Mouse (Mus musculus) spleen, embryonic (tissue): ENCODE data around the gene Tor1a.
"Not testable (repeated sequence)": the region's sequence is repeated elsewhere in the genome, so short reads cannot be mapped to it uniquely, and the experiment has no call there.

ENCODE experiments used
- CTCF ChIA-PET: fragments of 350-600 bp; sonication (Branson Sonifier 250); formaldehyde crosslinking; loops from one replicate; lab custom pipeline; 2022; lab: Charles Lee

The Tor1a gene

DNA sequence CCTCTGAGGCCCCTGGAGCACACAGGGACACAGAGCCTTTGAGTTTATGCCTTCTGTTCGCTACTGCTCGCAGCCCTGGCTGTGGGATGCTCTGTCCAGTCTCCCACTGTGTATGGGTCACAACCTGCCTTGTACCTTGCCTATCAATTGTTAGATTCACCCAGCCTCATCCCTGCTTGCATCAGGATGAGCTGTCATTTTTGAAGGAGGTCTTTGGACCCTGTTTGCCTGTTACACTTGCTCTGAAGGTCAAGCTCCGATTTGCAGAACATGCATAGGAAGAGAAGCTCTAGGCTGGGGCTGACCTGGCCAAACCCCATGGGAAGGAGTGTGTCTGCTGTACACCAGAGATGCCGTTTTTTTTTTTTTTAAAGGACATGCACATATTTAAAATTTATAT is 10.2 kb downstream of the Tor1a start:
- CTCF ChIA-PET, result interaction anchor here (0.6 kb wide), 1 partner anchor 83 kb away, joined by 5 read pairs; no protein-coding TSS in a partner anchor

DNA sequence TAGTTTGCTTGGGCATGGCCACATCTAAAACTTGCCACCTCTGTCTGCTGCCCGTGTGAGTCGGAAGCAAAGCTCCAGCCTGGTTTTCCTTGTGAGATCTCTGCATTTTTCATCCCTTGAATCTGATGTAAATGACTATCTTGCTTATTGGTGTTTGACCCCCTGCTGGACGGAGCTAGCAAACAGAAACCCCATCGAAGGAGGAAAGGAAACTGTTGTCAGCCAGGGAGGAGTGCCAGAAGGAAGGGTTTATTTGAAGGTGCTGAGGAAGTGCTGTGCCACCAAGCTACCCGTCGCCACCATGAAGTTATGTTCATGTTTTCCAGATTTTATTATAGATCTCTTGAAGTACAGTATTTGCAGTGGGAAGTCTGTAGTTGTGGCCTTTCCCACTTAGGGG is 12.9 kb downstream of the Tor1a start:
- CTCF ChIA-PET, result no interaction called here

GRCm38 (mm10) chr2:30952824-30953490 is 14.8 kb downstream of the Tor1a start, which contains the start of gene Tor1b:
Gene Tor1b, plus strand, starts transcription at chr2:30952959.
- CTCF ChIA-PET, result interaction anchor here (0.6 to 0.9 kb wide), 4 partner anchors 18 to 902 kb away, joined by 3 to 13 read pairs (median 6); no protein-coding TSS in a partner anchor

- CTCF ChIA-PET, result interaction anchor here (0.6 to 0.7 kb wide), 2 partner anchors 227 to 902 kb away, joined by 4 to 8 read pairs; no protein-coding TSS in a partner anchor
These were observed 15.3 kb downstream of the Tor1a start for GRCm38 (mm10) chr2:30952457-30952823.

GRCm38 (mm10) chr2:30942603-30943011 is 25.1 kb downstream of the Tor1a start:
- CTCF ChIA-PET, result interaction anchor here (1.5 kb wide), 1 partner anchor 13 kb away, joined by 5 read pairs; the partner anchor contains the start of gene Ptges

- CTCF ChIA-PET, result not testable (repeated sequence)
These were observed 25.6 kb downstream of the Tor1a start for GRCm38 (mm10) chr2:30942116-30942515.

- CTCF ChIA-PET, result interaction anchor here (1.2 kb wide), 1 partner anchor 15 kb away, joined by 4 read pairs; no protein-coding TSS in a partner anchor
These were observed 26.1 kb downstream of the Tor1a start for GRCm38 (mm10) chr2:30941586-30941985.

GRCm38 (mm10) chr2:30938574-30938991 is 29.1 kb downstream of the Tor1a start:
- CTCF ChIA-PET, result no interaction called here

GRCm38 (mm10) chr2:30937731-30938130 is 30.0 kb downstream of the Tor1a start:
- CTCF ChIA-PET, result no interaction called here

DNA sequence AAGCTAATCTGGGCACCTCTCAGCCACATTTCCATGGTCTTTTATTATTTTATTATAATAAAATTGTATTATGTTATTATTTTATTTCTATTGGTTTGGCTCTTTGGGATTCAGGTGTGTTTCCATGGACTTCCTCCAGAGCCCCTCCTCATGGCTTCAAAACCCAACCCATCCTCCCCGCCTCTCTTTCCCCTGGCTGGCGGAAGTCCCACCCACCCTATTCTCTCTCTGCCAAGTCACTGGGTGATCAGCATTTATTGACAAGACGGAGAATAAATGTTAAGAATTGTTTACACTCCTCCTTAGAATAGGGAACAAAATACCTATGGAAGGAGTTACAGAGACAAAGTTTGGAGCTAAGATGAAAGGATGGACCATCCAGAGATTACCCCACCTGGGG is 30.9 kb downstream of the Tor1a start:
- CTCF ChIA-PET, result no interaction called here

DNA sequence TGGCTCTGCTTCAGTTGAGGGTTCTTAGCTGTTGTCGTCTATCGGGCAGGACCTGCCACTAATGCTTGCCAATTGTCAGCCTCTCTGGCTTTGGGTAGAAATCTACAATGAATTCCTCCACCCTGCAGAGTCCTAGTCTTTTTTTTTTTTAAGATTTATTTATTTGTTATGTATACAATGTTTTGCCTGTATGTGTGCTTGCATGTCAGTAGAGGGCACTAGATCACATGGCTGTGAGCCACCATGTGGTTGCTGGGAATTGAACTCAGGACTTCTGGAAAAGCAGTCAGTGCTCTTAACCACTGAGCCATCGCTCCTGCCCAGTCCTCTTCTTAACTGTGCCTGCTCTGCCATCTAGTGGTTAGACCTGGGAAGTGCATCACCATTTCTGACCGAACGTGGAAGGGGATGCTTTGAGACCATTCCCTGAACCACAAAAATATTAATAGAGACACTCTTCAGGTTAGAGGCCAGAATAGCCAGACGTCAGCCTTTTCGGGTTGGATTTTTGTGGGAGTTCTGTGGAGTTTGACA is 33.7 kb downstream of the Tor1a start:
- CTCF ChIA-PET, result interaction anchor here (0.7 to 0.8 kb wide), 2 partner anchors 20 to 87 kb away, joined by 3 read pairs; no protein-coding TSS in a partner anchor

DNA sequence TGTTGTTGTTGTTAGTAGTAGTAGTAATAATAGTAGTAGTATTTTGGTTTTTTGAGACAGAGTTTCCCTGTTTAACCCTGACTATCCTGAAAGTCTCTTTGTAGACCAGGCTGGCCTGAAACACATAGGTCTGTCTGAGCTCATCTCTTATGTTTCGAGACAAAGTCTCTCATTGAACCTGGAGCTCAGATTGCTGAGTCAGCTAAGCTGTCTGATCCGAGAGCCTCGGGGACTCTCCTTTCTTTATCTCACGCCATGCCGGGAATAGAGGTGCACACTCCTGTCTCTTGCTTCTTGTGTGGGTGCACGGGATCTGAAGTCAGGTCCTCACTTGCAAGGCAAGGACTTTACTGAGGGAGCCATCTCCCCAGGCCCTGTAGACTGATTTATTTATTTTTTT is 34.7 kb downstream of the Tor1a start:
- CTCF ChIA-PET, result interaction anchor here (0.5 to 0.7 kb wide), 2 partner anchors 13 to 560 kb away, joined by 3 to 4 read pairs; no protein-coding TSS in a partner anchor

DNA sequence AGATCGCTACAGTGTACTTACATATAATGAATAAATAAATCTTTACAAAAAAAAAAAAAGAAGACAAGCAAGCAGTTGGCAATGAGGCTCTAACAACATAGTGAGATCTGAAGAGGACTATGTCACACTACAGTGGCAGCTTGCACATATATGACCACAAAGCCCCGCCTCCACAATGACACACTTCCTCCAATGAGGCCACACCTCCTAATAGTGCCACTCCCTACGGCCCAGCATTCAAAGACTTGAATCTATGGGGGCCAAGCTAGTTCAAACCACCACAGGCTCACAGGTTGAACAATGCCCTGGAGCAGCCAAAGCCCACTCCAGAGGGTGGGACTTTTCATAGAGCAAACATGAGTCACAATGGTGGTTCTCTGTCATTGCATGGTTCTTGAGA is 35.8 kb downstream of the Tor1a start:
- CTCF ChIA-PET, result no interaction called here

GRCm38 (mm10) chr2:30930846-30931245 is 36.9 kb downstream of the Tor1a start:
- CTCF ChIA-PET, result not testable (repeated sequence)

DNA sequence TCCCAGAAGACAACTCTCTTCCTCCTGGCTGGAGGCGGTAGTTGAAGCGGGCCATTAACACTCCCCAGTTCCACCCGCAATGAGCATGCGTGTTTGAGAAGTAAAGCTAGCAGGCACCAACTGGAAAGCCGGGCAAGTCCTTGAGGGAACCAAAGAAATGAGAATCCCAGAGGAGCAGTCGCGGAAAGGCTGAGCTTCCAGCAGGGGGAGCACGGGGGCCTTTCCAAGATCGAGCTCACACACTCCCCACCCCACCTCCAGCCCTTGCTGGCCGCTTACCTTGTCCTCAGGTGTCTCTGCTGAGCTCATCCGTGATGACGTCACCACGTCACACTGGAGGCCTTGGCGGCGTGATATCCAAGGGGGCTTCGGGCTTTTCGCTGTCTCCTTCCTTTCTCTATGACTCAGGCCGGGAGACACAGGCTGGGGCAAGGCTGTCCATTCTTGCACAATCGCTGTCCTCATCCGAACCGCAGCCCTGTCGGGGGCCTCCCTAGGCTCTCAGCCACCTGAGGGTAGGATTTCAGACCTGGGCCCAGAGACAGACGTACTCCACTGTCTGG is 38.2 kb downstream of the Tor1a start, which contains the start of gene Ptges:
Gene Ptges (minus strand): TSS at position 381 of the 563 bp plus-strand sequence.
- CTCF ChIA-PET, result interaction anchor here (0.7 to 0.9 kb wide), 3 partner anchors 10 to 876 kb away, joined by 5 read pairs; no protein-coding TSS in a partner anchor

GRCm38 (mm10) chr2:30928893-30929482 is 38.7 kb downstream of the Tor1a start:
- CTCF ChIA-PET, result interaction anchor here (0.7 to 0.9 kb wide), 3 partner anchors 11 to 877 kb away, joined by 5 read pairs; no protein-coding TSS in a partner anchor

- CTCF ChIA-PET, result interaction anchor here (0.6 kb wide), 1 partner anchor 9 kb away, joined by 8 read pairs; no protein-coding TSS in a partner anchor
These were observed 39.7 kb downstream of the Tor1a start for GRCm38 (mm10) chr2:30927844-30928628.

DNA sequence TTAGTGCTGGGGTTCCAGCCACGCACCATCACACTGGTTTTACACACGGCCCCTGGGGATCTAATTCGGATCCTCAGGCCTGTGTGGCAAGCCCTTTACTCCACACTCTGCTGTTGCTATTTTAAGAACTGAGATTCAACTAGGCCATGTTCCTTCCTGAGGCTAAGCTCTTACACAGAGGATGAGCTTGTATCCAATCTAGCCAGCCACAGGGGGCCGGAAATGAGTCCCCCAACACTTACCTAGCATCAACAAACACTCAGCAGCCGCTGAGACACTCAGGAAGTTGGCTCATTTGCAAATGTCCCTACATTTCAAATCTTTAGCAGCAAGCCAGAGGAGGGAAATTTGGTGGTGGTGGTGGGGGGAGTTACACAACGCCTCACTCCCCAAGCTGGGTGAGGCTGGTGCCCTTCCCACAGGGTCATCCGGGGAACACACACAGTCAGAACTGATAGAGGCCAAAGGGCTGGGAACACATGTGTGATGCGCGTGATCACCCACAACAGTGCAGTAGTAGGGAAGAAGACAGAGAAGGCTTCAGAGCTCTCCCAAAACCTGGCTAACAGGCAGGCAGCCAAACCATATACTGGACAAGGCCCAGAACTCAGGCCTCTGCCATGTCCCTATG is 40.5 kb downstream of the Tor1a start:
- CTCF ChIA-PET, result interaction anchor here (0.6 to 1.3 kb wide), 4 partner anchors 14 to 1506 kb away, joined by 3 to 7 read pairs (median 4); no protein-coding TSS in a partner anchor

GRCm38 (mm10) chr2:30926381-30926780 is 41.4 kb downstream of the Tor1a start:
- CTCF ChIA-PET, result interaction anchor here (0.6 to 1.3 kb wide), 3 partner anchors 15 to 354 kb away, joined by 3 to 4 read pairs (median 4); no protein-coding TSS in a partner anchor

DNA sequence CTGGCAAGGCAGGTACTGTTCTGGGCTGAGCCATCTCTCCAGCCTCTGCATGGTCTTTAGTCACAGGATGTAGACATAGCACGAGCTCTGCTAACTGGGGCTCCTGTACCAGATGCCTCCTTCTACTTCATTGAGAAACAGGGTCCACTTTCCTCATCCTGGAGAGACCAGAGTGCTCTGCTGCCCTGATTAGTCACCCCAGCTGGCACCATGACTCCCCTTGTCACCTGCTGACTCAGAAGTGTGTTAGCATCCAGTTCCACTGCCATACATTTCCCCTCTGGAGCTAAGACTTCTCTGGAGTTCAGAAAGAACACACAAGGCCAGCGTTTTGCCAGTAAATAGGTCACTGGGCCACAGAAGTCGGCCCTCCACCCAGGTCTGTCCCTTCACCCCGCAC is 42.6 kb downstream of the Tor1a start:
- CTCF ChIA-PET, result no interaction called here
